Mouse (Mus musculus): ENCODE data around the gene Pygb.

The Pygb gene

DNA sequence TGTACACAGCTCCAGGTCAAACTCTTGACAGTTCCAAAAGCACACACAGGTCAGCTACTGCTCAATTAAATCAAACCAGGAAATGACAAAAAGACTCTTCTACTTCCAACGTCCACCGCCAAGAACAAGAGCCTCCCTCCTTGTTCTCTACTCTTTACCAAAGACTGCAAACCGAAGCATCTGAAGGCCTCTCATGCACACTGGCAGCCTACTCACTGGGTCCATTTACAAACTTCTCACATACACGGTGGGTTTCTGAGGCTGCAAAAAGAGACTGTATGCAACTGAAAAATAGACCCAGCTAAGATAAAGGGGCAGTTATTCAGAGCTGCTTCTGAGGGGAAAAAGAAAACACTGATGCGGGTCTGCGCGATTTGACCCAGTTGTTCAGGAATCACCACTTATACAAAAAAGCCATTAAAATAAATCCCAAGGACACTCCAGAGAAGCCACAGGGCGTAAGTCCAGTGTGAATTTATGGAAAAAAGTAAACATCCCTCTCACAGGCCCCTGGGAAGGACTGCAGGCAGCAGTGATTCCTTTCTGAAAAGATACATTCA is 61.0 kb downstream of the Pygb start:
- no peak for DNase-seq

DNA sequence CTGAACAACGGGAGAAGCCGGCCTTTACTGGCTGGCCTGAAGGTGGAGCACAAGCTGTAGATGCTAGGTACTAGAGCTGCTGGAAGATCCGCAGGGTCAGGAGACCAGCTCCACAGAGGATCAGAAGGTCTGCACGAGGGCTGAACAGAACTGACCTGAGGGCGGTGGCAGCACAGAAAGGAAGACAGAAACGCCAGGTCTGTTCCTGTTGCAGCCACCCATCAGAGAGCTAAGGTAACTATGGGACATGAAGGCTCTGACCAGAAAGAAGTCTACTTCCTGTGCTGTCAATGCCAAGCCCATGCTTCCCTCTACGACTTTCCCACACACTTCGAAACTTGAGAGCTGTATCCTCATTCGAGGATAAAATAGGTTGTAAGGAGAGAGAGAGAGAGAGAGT is 64.7 kb downstream of the Pygb start:
- DNase-seq, result no peak

DNA sequence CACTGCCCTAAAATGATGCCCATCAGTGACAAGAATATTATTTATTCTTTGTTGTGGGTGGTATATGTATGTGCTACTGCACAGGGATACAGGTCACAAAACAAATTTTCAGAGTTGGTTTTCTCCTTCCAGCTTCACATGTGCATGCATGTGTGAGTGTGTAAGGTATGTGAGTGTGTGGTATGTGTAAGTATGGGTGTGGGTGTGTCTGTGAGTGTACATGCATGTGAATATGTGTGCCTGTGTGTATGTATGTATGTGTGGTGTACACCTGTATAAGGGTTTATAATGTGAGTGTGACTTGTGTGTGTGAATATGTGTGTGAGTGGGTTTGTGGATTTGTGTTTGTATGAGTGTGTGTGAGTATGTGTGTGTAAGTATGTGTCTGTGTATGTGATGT is 68.7 kb downstream of the Pygb start:
- DNase-seq, result no peak

DNA sequence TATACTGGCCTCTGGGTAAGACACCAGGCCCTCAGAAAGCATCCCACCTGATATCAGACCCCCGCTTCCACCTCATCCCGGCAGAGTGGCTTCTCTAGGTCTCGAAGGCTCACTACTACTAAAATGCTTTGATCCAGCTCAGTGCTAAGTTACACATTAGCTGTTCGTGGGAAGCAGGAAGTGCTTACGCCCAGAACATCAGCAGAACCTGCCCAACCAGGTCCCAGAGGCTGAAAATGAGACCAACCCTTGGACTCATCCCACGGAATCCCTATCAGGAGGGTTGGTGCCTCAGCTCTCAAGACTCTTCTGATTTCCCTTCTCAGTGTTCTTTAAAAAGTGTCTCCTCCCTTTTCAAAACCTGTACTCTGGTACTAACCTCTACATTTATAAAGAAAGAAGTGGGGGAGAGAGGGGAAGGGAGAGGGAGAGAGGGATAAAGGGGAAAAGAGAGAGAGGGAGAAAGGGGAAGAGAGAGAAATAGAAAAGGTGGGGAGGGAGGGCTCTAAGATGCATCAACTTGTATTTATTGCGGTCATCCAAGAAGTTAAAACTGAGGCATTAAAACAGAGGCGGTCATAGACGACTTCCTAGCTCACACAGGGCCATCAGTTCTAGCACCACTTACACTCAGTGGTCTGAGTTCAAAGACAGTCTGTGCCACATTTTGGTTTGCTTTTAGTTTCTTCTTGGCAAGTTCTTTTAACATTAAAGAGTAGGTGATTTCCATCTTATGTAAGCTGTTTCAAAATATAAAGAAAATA is 72.4 kb downstream of the Pygb start:
- no peak for DNase-seq

DNA sequence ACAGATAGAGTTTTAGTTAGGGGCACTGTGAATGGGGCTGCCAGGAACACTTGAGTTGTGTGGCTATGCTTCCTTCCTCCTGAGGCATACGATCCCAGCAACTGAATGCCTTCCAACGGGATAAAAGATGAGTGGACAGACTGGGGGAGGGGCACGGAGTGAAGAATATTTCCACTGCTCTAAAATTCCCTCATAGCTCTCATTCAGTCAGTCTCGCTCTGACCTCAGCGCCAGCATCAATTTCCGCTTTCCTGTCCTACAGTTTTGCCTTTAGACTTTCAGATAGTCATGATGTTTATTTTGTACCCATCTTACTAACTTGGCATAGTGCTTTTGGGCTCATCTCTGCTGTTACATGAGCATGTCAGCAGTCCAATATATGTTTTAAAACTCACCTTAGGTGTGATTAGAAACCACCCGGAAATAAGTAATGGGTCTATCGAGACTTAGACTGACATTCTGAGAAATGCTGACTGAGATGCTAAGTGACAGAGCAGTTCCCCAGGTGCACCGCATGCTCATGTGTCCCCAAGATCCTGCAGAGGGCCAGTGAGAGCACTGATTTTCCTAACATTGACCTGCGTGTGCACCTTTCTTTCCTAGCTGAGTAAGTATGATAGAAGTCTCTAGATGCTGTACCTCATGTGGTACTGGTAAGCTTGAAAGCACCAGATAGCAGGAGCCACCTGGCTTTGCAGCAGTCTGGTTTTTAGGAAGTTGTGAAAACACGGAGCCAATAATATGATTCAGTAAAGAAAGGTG is 73.4 kb downstream of the Pygb start:
- no peak for DNase-seq

DNA sequence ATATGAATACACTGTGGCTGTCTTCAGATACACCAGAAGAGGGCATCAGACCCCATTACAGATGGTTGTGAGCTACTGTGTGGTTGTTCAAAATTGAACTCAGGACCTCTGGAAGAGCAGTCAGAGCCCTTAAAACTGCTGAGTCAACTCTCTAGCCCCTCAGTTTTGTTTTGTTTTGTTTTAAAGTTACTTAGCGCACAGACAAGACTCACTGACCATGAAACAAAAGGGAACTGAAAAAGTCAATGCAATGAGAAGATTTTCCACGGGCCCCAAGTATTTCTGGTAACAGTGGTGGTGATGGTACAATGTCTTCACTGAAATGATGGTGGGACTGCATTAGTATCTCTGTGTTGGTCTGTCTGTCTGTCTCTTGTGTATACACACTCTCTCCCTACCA is 74.6 kb downstream of the Pygb start:
- DNase-seq, result no peak

DNA sequence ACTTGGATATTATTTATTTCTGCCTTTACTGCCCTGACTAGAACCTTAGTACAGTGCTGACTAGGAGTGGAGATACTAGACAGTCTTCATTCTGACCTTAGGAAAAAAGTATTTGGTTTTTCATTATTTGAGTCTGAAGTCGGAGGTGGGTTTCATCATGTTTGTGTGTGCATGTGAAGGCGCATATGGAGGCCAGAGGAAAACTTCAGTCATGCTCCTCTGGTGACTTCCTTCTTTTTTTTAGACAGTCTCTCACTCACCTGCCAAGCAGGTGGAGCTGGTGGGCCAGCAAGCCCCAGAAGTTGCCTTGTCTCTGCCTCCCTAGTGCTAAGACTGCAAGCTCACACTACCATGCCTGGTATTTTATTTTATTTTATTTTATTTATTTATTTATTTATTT is 80.5 kb downstream of the Pygb start:
- DNase-seq, result no peak

DNA sequence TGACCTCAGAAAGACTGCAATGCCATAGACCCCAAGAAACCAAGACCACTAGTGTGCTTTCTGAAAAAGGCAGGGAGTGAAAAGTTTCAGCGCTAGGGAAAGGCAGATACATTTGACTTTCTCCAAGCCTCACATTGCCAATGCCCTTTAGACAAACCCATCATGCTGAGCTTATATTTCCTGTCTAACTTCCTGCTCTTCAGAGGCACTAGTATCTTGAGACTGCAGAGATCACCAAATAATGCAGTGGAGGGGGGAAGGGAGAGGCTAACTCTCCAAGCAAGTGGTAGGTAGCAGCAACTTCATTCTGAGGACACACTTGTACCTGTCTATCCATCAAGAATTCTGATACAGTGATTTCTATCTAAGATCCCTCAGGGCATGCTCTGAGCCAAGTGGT is 82.9 kb downstream of the Pygb start:
- DNase-seq, result no peak

DNA sequence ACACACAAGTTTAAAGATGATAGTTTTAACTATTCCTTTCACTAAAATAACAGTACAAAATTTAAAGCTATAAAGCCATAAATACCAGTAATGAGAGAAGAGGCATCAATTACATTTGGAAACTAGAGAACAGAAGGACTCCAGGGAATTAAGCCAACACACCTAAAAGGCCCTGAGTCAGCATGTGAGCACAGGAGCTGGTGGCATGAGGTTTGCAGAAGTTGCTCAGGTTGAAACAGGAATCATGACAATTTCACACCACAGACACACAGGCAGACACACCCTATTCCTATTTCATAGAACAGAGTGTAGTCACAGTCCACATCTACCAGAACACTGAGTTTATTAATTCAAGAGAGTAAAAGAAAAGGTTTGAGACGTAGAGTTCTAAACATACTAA is 88.0 kb downstream of the Pygb start:
- no peak for DNase-seq

DNA sequence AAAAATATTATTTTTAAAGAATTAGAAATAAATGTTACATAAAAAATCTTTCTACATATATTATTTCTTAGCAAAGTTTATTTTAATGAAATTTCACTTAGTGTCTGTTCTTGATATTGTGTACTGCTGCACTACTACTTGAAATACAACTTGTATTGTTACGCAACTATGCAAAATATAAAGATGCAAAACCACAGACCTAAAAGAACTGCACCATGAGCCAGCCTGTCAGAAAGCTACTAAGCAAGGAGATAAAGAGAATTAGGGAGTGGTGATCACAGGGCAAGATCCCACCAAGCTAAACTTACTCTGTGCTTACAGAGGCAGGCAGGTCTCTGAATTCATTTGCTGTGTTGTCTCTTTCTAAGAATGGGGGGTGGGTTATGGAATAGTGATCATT is 88.7 kb downstream of the Pygb start:
- no peak for DNase-seq

DNA sequence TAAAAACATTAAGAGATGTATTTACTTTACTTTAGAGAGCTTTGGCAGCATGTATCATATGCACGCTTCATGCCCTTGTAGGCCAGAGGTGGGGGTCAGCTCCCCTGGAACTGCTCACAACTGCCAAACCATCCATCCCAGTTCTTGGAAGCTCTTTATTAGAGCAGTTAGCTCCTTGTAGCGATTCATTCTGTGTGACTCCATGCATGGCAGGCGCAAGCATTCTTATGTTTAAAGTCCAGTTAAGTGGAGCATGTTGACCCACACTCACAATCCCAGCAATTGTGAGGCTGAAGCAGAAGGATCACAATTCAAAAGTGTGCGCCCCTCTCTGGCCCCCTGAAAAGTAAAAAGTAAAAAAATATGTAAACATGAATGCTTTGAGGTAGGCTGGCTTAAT is 91.0 kb downstream of the Pygb start:
- DNase-seq, result no peak
